Mouse (Mus musculus) cortical plate, adult 2 months (tissue): ENCODE measurements at regions not wholly inside any gene's neighbourhood (a gene's known extent, or its start where the extent isn't known, plus 50 kb on each side); places are given as distances from the start of the nearest gene placed in this dataset.
"Not testable (repeated sequence)": the region's sequence is repeated elsewhere in the genome, so short reads cannot be mapped to it uniquely, and the experiment has no call there.

Experiments
- H3K27ac ChIP-seq: fragments of 200-500 bp; 2 replicates; pipeline ENCODE4 v1.5.1; 2012; ENCODE audit warnings: low read length, control low read depth, inconsistent platforms; ENCODE audit not compliant: insufficient read depth
- H3K4me1 ChIP-seq: fragments of 200-500 bp; 2 replicates; pipeline ENCODE4 v1.6.1; 2011; ENCODE audit warnings: low read length; ENCODE audit not compliant: control insufficient read depth, insufficient read depth
- H3K4me3 ChIP-seq: fragments of 200-500 bp; 2 replicates; pipeline ENCODE4 v1.5.1; 2011; ENCODE audit warnings: mild to moderate bottlenecking, low read length, control low read depth; ENCODE audit not compliant: insufficient read depth
- CTCF ChIP-seq: fragments of 200-500 bp; IDR thresholded peaks from 2 replicates; pipeline ENCODE4 v1.5.1; 2011; ENCODE audit warnings: mild to moderate bottlenecking, control low read depth, low read length; ENCODE audit not compliant: insufficient read depth; ENCODE audit errors: extremely low read depth
- POLR2A ChIP-seq: fragments of 200-500 bp; IDR thresholded peaks from 2 replicates; pipeline ENCODE4 v1.6.1; 2011; ENCODE audit warnings: mild to moderate bottlenecking, low read length, control low read depth; ENCODE audit not compliant: insufficient read depth; ENCODE audit errors: extremely low read depth

DNA sequence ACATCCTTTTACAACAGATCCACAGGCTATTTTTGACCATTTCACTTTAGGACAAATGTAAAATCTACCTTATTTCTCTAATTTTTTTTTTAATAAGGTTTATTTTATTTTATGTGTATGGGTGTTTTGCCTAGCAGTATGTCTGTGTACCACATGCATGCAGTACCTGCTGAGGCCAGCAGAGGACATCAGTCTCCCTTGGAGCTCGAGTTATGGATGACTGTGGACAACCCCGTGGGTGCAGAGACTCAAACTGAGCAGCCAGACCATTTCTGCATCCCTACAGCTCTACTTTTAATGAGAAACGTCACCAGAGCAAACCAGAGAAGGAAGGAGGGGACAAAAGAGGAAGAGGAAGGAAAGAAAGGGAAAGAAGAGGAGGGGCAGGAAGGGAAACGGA, 125.9 kb upstream of the Trim24 start:
- peak; percentile 16; the same call in 1 of the 2 replicates for TF ChIP-seq CTCF
- no peak for TF ChIP-seq POLR2A
- Histone ChIP-seq H3K4me1 (no peaks in the 10 kb centered on the region), H3K4me3 (no peak overlapping the region), H3K27ac (no peak overlapping the region)

DNA sequence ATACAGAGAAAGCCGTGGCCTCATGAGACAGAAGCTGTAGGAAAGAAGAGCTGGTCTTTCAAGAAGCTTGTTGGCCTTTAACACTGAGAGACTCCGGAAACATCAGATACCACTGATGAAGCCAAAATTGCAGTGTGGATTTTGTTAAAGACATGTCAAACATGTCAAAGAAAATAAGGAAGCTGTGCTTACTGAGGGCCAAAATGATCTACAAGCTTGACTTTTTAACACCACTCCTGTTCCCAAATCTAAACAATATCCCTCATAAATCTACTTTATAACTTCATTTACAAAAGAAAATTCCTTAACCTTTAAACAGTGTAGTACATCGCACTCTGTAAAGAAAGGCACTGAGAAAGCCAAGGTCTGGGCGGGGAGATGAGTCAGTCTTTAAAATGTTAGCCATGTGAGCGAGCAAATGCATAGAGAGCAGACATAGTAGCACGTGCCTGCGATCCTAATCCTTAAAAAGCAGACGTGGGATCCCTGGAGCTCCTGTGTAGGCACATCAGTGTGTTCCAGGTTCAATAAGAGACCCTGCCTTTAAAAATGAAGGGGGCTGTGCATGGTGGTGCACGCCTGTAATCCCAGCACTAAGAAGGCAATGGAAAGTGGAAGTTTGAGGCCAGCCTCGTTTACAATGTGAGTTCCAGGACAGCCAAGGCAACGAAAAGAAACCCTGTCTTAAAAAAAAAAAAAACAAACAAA, 125.1 kb upstream of the Trim24 start:
- TF ChIP-seq POLR2A, result no peak
- no peak for TF ChIP-seq CTCF
- Histone ChIP-seq H3K4me3 (no peak overlapping the region), H3K27ac (no peak overlapping the region), H3K4me1 (no peaks in the 10 kb centered on the region)

DNA sequence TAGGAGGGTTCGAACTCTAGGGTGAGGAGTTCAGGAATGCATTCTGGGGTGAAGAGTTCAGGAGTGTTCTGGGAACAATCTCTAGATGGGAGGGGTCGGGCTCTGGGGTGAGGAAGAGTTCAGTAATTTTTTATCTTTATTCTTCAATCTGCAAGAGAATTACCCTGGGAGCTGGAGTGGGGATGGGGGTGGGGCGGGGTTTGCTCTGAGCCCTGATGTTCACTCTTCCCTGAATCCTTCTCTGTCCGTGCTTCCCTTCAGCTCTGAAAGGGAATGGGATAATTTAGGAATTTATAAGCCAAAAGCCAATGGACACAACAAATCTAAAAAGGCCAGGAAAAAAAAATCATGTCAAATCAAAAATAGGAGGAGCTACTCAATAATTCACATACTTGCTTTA, 122.8 kb upstream of the Trim24 start:
- not testable (repeated sequence) for H3K4me3 ChIP-seq, H3K27ac ChIP-seq, H3K4me1 ChIP-seq

DNA sequence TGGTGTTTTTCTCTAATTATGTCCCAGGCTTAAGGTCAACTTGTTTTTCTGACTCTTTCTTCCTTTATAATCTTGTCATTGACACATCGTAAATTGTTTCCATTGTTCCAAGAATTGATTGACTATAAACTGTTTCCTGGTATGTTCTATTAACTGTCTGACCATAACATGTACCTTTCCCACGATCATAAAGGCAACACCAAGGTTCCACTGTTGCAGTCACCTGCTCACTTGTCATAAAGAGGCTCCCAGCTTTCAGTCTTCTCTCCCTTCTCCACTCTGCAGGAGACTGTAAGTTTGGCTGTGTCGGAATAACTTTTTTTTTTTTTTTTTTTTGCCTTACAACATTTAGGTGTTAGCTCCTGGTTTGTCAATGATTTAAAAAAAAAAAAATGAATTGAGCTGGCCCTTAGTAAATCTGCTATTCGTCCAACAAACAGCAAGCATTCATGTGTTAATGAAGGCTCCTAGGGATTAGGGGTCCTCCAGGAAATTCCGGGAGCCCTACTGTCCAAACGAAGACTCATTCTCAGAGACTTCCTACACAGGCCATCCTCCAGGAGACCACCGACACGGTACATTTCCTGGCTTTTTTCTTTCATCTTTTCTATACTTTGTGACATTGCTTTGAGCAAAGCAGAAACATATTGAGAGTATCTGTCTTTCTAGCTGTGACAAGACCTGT, 122.2 kb upstream of the Trim24 start:
- H3K4me3 ChIP-seq, result no peak overlapping the region

DNA sequence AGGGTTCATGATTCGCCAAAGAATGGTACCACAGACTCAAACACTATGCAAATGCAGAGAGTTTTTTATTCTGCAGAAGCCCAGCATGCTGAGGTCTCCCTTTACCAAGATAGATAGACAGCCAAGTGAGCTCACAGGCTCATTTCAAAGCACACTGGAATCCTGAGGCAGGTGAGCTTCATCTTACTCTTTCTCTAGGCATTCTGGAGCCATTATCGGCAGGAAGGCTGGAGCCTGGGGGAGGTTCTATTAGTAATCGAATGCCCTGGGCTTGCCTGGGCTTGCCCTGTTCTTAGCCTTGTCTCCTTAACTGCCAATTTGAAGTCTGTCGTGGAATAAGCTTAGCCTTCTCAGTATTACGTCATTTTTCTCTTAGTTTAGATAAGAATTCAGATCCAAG, 121.6 kb upstream of the Trim24 start:
- no peaks in the 10 kb centered on the region for H3K4me1 ChIP-seq
- no peak overlapping the region for H3K4me3 ChIP-seq
- TF ChIP-seq POLR2A, result no peak
- H3K27ac ChIP-seq, result no peak overlapping the region

More for the DNA sequence above, 122.2 kb upstream of the Trim24 start:
- Histone ChIP-seq H3K4me1 (no peaks in the 10 kb centered on the region), H3K27ac (no peak overlapping the region)
- TF ChIP-seq CTCF (no peak), POLR2A (no peak)

DNA sequence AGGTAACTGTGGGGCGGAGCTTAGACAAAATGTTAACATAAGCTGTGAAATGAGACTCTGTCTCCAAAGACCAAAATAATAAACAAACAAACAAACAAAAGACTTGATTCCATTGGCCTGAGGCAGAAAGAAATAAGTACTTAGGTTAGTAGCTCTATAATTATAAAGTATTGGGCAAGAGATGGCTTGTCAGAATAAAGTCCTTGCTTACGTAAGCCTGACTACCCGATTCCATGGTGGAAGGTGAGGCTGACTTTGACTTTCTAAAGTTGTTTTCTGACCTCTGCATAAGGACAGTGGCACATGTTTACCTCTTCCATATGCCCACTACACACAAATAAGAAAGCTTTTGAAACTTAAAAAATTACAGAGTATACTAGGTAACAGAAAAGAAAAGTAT, 120.3 kb upstream of the Trim24 start:
- Histone ChIP-seq H3K4me3 (no peak overlapping the region), H3K4me1 (no peaks in the 10 kb centered on the region), H3K27ac (no peak overlapping the region)
- no peak for TF ChIP-seq POLR2A
- TF ChIP-seq CTCF, result no peak

DNA sequence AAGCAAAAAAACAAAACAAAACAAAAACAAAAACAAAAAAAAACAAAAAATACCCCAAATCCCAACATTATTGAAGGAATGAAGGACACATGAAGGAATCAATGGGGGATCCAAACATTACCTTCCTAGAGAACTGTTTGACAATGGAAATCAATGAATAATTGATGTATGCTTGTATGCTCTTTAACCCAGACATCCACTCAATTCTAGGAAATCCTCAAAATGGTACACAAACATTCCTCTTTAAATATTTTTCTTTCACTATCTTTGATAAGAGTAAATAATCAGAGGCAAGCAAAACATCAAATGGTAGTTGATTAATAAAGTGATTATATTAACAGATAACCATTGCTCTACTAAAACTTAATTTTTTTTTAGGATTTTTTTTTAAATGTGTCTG, 118.9 kb upstream of the Trim24 start:
- Histone ChIP-seq H3K4me1 (no peaks in the 10 kb centered on the region), H3K4me3 (no peak overlapping the region), H3K27ac (no peak overlapping the region)
- TF ChIP-seq CTCF (no peak), POLR2A (no peak)

DNA sequence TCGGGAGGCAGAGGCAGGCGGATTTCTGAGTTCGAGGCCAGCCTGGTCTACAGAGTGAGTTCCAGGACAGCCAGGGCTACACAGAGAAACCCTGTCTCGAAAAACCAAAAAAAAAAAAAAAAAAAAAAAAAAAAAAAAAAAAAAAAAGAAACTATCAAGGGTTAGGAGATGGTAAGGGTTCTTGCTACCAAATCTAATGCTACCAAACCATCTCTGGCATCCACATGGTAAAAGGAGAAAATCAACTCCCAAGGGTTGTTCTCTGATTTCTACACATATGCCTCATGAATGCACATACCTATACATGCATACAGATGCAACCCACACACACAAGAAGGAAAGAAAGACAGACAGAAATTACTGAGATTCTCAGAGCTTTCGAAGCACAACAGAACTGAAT, 109.6 kb upstream of the Trim24 start:
- H3K4me3 ChIP-seq, H3K27ac ChIP-seq, H3K4me1 ChIP-seq: not testable (repeated sequence)

DNA sequence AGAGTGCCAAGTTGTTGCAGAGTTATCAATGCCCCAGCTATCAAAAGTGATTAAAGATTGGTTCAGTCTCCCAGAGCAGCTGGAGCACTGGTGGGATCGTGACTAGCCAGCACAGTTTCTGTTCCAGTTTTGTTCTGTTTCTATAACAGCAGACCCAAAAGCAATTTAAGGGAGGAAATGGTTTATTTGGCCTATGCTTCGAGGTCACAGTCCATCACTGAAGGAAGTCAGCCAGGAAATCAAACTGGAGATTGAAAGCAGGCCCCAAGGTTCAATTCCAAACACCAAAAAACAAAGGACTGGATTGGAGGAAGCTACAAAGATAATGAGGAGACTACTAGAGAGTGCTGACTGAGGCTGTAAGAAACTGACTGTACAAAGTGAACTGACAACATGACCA, 107.6 kb upstream of the Trim24 start:
- TF ChIP-seq POLR2A (no peak), CTCF (no peak)
- H3K4me3 ChIP-seq, result no peak overlapping the region
- no peaks in the 10 kb centered on the region for H3K4me1 ChIP-seq
- no peak overlapping the region for H3K27ac ChIP-seq

DNA sequence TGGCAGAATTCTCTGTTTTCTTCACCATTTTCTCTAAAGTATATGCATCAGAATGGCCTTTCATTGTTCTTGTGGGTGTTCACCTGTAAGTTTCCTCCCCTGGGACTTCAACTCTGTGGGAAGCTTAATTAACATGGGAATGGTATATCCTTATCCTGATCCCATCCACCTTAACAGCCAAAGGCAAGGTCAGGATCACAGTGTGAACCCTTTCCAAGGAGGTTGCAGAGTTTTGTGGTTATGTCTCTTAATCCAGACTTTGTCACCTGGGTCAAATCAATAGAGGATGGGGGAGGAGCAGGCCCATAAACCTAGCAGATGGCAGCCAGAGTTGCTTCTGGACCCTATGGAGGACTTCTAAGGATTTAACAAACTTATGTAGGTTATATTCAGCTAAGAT, 102.9 kb upstream of the Trim24 start:
- H3K27ac ChIP-seq, result no peak overlapping the region
- no peak for TF ChIP-seq CTCF
- H3K4me3 ChIP-seq, result no peak overlapping the region
- H3K4me1 ChIP-seq, result no peaks in the 10 kb centered on the region
